Mouse (Mus musculus) bone marrow macrophage, adult 2 months (primary cell): Measurements from ENCODE around the gene Phactr1.

Source experiments
- CTCF ChIP-seq: IDR thresholded peaks from 2 replicates; pipeline ENCODE4 v1.5.1; 2012; ENCODE audit warnings: low read depth, mild to moderate bottlenecking, low read length, moderate library complexity
- POLR2A ChIP-seq: IDR thresholded peaks from 2 replicates; pipeline ENCODE4 v1.6.1; 2012; ENCODE audit warnings: mild to moderate bottlenecking, low read depth, low read length, borderline replicate concordance

DNA sequence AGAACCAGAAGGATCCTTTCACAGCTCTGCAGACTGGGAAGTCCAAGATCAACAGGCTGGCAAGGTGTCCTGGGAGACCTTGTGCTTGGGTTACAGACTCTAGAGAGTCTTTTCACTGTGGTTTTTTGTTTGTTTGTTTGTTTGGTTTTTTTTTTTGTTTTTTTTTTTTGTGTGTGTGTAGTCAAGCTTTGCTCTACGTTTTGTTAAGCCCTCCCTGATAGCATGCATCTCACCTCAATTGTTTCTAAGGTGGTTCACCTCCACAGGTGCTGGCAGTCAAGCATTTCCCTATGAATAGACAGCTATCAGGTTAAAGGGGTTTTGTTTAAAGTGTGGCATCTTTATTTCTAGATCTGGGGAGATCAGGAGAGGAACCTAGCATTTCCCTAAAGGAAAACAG lies 191.7 kb downstream of the Phactr1 start:
- TF ChIP-seq CTCF (no peak), POLR2A (no peak)
